Mouse (Mus musculus): ENCODE results near the gene Gabpb1.

Gene Gabpb1

DNA sequence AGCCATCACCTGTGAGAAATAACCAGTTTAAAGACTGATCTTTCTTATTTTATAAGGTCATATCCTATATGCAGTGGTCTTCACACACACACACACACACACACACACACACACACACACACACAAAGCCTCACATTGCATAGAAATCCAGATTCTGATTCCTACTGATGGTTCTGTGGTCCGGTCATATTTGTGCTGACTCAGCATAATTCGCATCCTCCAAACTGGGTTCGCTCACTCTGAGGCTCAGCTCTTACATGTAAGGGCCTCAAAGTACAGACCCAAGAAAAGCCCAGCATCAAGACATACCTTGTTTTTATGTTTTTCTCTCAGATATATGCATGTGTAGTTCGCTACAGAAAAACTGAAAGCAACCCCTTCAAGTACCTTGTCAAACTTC, 84.8 kb downstream of the Gabpb1 start:
- DNase-seq = no peak

DNA sequence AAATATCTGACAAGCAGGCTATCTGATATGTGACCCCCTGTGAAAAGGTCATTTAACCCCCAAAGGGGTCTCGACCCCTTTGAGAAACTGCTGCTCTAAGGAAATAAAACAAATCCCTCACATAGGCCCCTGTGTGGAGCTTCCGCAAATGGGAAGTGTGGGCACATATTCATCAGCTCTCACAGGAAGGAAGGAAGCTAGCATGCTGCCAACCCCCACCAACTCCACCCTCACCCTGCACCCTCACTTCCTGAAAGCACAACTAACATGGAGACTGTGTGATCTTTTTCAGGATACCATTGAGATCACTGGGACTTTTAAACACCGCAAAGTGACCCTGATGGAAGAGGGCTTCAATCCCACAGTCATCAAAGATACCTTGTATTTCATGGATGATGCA, 88.7 kb downstream of the Gabpb1 start:
- DNase-seq = no peak

DNA sequence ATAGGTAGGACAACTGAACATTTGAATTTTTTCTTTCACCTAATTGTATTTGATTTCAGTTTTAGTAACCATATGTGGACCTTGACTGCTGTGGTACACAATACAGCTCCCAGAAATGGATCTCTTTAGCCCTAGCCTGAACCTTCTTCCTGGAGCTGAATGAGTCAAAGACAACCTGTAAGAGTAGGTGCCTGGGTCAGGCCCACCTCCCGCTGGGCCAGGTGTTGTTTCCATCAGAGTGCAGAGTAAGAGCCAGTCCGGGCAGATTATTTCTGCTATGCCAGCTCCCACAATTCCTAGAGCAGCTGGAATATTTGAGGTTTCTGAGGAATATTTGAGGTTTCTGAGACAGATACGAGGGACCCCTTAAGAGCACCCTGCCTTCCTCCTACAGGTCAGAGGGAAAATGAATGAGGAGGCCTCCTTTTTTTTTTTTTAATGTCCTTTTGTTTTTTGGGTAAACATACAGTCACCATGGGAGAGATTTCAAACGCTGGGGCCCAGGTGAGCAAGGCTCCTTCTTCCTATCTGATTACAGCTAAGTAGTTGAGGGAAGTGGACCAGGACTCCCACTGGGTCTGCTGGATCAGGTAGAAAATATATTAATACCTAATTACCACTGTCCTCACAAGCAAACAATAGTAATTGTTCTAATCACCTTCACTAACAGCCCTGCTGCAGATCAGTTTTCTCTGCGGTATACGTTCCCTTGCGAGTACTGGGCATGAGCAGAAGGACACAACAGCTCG, 91.3 kb downstream of the Gabpb1 start:
- DNase-seq = no peak

DNA sequence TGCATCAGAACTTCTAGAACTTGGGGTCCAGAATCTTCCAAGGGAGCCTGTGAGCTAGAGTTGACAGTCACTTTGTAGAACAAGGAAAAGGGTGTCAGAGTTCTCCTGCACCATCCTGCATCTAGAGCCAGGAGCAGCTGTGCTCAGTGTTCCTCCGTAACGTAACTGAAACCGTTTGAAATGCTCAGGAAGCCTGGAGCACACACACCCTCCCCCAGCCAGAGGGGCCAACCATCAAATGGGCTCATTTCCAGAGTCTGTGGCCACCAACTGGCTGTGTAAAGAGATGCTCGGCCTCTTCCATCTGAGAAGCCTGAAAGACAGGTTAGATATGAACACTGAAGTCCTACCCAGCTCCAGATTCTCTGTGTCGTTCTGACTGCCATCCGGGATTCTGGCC, 92.2 kb downstream of the Gabpb1 start:
- DNase-seq = no peak

DNA sequence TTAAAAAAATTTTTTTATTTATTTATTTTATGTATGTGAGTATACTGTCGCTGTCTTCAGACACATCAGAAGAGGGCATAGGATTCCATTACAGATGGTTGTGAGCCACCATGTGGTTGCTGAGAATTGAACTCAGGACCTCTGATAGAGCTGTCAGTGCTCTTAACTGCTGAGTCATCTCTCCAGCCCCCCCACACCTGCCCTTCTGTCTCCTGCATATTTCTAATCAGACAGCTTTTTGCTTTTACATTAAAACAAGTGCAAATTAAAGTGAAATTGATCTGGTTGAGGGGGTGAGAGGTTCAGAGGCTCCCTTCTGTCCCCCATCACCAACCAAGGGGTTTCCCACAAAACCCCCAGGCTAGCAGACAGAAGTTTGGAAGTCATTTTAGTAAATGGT, 96.9 kb downstream of the Gabpb1 start:
- DNase-seq = no peak

Data from right cerebral cortex, postnatal 4 days (tissue).